Mouse (Mus musculus): ENCODE results near the gene Nifk.

- TF ChIP-seq GATA1 (IDR thresholded peaks at IDR 0.05; ENCODE audit: borderline replicate concordance, low read length), result no peak
- TF ChIP-seq FLI1 (IDR thresholded peaks at IDR 0.05; ENCODE audit: low read length), result no peak
Observed at GRCm38 (mm10) chr1:118367970-118368369, 46.3 kb downstream of the Nifk start.
